Mouse (Mus musculus): ENCODE measurements at regions not wholly inside any gene's neighbourhood (a gene's known extent, or its start where the extent isn't known, plus 50 kb on each side); places are given as distances from the start of the nearest gene placed in this dataset.

DNA sequence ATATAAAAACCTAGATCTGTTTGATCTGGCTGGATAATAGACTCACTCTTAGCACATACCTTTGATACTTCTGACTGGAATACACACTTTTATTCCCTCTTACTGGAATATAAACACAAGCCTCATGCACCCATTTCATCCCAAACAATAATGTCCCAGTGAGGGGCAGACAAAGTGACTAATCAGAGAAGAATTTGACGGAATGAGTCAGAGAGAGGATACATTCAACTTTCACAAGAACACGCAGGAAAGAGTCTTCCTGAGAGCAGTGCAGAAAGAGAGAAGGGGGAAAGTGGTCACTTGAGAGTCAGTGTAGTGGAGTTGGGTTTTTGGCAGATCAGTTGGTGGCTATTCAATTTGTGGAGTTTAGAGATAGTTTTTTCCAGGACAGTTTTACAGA lies 755.6 kb downstream of the Kcna4 start:
- TF ChIP-seq GATA1 (IDR thresholded peaks at IDR 0.05; ENCODE audit: borderline replicate concordance, low read length) (no peak), CTCF (IDR thresholded peaks at IDR 0.05; ENCODE audit: low read depth, low read length) (no peak), TAL1 (conservative IDR thresholded peaks at IDR 0.05; ENCODE audit: low read depth, low read length) (no peak)

All from G1E (cell line).